Mouse (Mus musculus) embryo, embryonic 10 days (tissue): ENCODE data around the gene Crb1.

Experiments
- DNase-seq: peaks from one replicate; pipeline ENCODE4 v3.0.0-alpha.2; 2015; ENCODE audit warnings: low spot score

Gene Crb1

DNA sequence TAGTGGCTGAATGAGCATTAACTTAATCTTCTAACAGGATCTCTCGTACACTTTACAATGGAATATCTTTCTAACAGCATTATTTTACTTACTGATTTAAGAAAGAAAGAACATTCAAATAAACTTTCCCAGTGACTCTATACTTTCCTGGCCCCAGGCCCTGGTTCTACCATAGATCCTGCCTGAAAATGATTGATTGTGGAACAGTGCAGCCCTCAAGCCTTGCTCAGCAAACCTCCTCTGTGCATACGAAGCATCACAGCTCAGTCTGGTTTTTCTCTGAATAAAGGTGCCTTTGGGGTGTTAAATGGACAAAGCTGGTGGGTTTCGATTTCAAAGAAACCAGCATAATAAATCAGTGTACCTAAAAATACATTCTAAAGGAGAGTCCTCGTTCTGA is 153.1 kb downstream of the Crb1 start:
- DNase-seq = no peak

DNA sequence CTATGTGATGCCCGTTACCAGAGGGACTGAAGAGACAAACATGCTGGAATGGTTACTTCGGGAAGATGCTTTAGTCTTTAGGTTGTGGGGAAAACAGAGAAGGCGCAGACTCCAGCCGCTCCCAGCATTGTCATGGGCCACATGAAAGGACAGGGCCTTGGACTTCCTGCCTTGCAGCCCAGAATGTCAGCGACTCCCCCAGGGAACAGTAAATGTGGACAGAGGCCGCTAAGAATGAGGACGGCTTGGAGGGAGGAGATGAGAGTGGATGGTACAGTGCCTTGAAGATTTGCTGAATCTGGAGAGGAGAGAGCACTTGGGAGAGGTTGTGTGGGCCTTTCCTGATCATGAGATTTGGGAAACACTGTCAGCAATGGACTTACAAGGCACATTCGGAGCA is 161.6 kb downstream of the Crb1 start:
- no peak for DNase-seq

DNA sequence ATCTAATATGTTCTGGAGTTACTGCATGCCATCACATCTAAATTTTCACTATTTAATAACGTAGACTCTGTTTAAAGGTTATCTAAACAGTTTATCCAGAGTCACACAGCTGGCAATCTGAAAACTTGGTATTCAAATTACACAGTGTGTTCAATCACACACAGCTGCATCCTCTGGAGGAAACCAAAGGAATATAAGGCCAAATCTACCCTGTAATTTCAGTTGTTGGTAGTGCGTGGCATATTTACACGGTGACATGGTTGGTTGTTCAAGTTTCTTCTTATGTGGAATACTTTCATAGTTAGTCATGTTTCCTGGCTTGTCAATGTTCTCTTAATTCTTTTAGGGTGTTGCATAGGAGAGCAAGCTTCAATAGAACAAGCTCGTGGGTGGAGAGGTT is 166.4 kb downstream of the Crb1 start:
- no peak for DNase-seq

DNA sequence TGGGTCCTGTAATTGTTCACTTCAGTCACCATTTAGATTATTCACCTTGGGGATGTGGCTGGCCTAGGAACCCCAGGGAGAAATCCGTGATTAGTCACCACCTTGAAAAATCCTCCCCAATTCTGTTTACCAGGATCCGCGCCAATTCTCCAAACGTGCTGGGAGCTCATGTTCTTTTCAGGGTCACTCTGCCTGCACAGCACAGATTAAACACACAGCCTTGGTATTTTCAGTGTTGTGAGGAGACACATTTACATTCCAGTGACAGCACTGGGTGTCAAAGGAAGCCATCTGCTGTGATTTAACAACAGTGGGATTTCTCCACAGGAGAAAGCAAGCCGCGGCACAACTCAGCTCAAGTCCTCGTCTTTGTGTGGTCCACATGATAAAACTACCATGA is 167.1 kb downstream of the Crb1 start:
- DNase-seq = peak; percentile 33

DNA sequence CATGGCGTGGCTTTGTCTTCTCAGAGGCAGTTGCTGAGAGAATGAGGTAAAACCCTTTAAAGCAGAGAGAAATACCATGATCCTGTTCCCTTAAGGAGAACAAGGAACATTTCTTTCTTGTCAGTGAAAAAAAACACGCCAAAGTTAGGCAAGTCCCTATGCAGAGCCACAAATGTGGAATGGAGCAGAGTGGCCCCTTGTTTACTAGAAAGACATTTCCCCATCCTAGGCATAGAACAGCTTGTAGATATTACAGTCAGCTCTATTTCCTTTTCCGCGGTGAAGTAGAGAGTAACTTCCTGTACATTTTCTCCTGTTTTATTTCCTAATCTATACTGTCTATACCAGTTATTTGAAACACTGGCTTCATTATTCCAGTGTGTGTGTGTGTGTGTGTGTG is 170.6 kb downstream of the Crb1 start:
- DNase-seq = no peak

- DNase-seq = no peak
Measured at GRCm38 (mm10) chr1:139203026-139203425, 173.9 kb downstream of the Crb1 start.

GRCm38 (mm10) chr1:139194428-139195028 is 182.4 kb downstream of the Crb1 start:
- DNase-seq = no peak

- peak; percentile 57 for DNase-seq
Measured at GRCm38 (mm10) chr1:139194011-139194410, 182.9 kb downstream of the Crb1 start.

GRCm38 (mm10) chr1:139192635-139193034 is 184.3 kb downstream of the Crb1 start:
- no peak for DNase-seq

DNA sequence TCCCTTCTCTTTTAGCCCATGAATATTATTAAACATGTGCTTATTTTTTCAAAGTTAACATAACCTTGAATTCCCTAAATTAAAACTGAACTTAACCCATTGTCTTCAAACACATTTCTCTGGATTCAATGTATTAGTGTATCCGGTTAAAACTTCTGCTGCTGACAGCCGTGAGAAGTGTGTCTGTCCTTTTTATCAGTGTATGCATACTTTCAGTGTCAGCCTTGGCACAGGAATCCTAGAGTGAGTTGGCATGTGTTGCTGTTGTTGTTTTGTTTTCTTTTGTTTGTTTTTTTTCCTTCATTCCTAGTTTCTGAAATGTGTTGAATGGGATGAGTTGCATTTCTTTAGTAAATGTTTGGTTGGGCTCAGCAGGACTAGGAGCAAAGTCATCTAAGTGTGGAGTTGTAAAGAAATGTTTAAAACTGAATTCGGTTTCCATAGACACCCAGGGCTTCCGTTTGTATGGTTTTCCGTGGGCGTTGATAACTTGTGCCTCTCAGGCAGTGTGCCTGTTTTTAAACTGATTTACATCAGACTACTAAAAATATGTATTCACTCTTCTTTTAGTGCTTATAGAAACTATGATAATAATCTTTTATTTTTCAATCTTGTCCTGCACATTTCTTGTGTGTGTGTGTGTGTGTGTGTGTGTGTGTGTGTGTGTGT is 196.3 kb downstream of the Crb1 start:
- DNase-seq = no peak

GRCm38 (mm10) chr1:139179707-139180106 is 197.2 kb downstream of the Crb1 start:
- no peak for DNase-seq

GRCm38 (mm10) chr1:139174058-139174832 is 202.7 kb downstream of the Crb1 start:
- no peak for DNase-seq

GRCm38 (mm10) chr1:139162814-139163213 is 214.1 kb downstream of the Crb1 start:
- DNase-seq = peak; percentile 60

DNA sequence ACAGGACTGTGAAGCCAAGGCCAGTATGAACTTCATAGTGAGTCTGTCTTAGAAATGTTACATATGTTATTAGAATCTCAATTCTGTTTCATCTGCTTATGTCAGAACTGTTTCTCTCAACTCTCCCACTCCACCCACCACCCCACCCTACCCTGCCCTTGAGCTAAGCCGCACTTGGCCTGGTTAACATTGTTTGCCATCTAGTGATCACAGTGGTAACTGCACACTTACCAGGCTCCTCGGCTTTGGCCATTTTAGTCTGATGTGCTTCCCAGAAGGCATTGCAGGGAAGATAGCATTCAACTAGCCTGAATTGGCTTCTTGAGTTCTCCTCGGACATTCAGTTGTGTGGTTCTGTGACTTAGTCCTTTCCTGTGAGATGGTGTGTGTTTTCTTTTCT is 215.3 kb downstream of the Crb1 start:
- peak; percentile 43 for DNase-seq

DNA sequence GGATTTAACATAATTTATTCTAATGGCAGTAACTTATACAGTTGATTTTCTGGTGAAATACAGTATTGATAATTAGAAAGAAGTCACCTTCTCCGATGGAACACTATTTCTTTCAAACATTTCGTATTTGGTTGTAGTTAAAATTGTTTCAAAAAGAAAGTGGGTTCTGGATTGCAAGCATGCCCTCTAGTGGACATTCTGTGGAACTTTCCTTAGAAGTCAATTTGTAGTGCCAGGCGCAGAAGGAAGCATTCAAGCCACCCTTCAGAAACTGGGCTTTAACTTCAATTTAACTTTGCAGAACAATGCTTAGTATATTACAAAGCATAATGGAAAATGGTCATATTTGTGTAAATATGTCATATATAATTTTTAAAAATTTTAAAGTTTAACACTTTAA is 220.5 kb downstream of the Crb1 start:
- peak; percentile 60 for DNase-seq

DNA sequence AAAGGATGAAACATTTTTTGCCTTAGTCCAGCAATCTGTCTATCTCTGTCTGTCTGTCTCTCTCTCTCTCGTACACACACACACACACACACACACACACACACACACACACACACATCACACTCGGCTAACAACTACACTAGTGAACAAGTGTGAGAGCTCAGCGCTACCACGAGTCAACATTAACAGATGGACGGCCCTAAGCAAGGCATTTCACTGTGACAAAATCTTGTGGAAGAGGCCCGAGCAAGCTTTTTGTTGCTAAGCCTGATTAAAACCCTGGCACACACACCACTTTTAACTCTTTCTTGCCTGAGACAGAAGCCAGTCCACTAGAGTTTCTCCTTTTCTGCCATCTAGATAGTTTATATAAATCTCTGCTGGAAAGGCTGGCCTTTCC is 223.4 kb downstream of the Crb1 start:
- no peak for DNase-seq

DNA sequence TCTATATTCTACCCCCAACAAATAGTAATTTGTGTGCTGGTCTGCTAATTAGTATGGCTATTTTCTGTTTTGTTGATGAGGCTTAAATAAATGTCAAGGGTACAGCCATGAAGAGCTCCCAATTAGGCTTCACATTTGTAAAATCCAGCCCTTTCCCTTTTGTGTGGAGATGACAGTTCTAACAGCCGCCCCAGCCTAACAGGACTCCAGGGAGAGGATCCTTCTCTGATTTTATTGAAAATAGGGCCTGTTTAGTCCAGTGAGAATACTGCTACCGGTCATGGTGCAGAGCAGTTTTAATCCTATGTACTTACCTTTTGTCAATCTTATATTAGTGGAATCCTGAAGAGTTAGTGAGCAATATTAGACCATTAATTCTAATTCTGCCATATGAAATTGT is 223.9 kb downstream of the Crb1 start:
- DNase-seq = no peak
